Mouse (Mus musculus) testis, adult 2 months (tissue): Measurements from ENCODE around the gene Tmem158.

Experiments
- CTCF ChIP-seq: fragments of 200-500 bp; IDR thresholded peaks from 2 replicates; pipeline ENCODE4 v1.5.1; 2012; ENCODE audit warnings: low read depth, mild to moderate bottlenecking, inconsistent platforms, low read length, moderate library complexity; ENCODE audit not compliant: control insufficient read depth, insufficient read depth, insufficient replicate concordance
- POLR2A ChIP-seq: fragments of 200-500 bp; IDR thresholded peaks from 2 replicates; pipeline ENCODE4 v1.6.1; 2012; ENCODE audit warnings: low read depth, mild to moderate bottlenecking, inconsistent platforms, low read length, moderate library complexity; ENCODE audit not compliant: control insufficient read depth

GRCm38 (mm10) chr9:123227106-123227750 lies 33.3 kb downstream of the Tmem158 start:
- no peak for TF ChIP-seq POLR2A
- TF ChIP-seq CTCF, result no peak
